Mouse (Mus musculus): ENCODE measurements at regions not wholly inside any gene's neighbourhood (a gene's known extent, or its start where the extent isn't known, plus 50 kb on each side); places are given as distances from the start of the nearest gene placed in this dataset.

DNA sequence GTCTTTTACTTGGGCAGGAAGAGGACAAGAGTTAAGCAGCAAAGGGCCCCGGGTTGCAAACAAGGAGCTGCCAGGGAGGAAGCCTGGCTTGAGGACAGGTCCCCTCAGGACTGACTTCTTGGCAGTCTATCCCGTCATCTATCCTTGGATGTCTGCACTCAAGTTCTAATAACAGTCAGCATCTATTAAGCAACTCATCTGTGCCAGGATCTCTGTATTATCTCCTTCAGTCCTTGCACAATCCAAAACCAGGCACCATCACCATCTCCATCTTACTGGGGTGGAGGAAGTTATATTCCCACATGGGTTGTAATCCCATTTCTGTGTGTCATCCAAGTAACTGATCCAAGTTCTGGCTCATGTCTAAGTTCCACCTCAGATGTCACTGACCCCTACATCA is 87.1 kb upstream of the Lifr start:
- no peak for DNase-seq (ENCODE audit: low spot score in 2 of 2)

DNA sequence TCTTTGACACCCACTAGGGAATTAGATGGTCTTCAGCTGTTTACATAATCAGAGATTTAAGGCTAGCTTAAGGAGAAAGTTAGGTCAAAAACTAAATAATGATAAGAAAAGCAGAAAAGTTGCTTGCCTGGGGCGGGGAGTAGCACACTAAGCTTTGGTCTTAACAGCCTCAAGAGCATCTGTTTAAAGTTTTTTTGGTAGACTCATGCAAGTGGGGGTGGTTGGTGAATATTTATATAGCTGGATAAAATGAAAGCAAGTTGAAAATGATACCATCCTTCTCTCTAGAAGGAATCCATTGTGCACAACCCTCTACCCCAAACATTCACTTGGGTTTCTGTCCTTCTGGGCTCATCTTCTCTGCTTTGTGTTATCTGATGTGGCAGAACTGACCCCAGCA is 85.3 kb upstream of the Lifr start:
- DNase-seq (ENCODE audit: low spot score in 2 of 2) = no peak

GRCm38 (mm10) chr15:7006271-7006670 is 84.1 kb upstream of the Lifr start:
- DNase-seq (ENCODE audit: low spot score in 2 of 2) = no peak

DNA sequence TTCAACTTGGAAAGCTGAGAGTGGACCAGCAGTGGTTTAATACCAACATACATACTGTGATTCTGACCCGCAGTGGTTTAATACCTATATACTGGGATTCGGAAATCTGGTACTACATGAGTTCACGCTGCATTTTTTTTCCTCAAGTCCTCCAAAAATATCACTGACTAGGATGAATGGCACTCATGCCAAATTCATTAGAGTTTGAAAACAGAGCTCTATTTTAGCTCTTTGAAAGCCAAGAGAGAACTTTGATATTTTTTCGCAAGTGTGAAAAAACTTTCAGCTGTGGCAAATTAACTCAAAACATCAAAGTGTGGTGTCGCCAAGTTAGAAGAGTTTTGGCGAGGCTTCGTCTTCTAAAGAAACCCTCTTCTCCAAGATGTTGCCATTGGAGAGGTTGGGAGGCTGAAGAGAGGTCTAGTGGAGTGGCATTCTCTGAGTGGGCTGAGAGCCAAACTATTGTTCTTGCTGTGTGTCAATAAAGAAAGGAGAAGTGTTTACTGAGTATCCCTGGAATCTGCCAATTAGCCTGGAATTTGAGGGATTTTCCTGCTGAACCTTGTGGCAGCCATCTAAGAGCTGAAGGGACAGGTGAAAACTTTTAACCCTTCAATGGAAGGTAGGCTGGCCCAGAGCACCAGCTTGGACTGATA is 81.6 kb upstream of the Lifr start:
- DNase-seq (ENCODE audit: low spot score in 2 of 2) = no peak

- no peak for DNase-seq (ENCODE audit: low spot score in 2 of 2)
Measured at GRCm38 (mm10) chr15:7010966-7011695, 79.3 kb upstream of the Lifr start.

- DNase-seq (ENCODE audit: low spot score in 2 of 2) = no peak
Measured at GRCm38 (mm10) chr15:7011696-7012070, 78.7 kb upstream of the Lifr start.

GRCm38 (mm10) chr15:7012446-7012845 is 78.0 kb upstream of the Lifr start:
- DNase-seq (ENCODE audit: low spot score in 2 of 2) = no peak

- DNase-seq (ENCODE audit: low spot score in 2 of 2) = no peak
Measured at GRCm38 (mm10) chr15:7013047-7013446, 77.4 kb upstream of the Lifr start.

GRCm38 (mm10) chr15:7014984-7015383 is 75.4 kb upstream of the Lifr start:
- DNase-seq (ENCODE audit: low spot score in 2 of 2) = no peak

DNA sequence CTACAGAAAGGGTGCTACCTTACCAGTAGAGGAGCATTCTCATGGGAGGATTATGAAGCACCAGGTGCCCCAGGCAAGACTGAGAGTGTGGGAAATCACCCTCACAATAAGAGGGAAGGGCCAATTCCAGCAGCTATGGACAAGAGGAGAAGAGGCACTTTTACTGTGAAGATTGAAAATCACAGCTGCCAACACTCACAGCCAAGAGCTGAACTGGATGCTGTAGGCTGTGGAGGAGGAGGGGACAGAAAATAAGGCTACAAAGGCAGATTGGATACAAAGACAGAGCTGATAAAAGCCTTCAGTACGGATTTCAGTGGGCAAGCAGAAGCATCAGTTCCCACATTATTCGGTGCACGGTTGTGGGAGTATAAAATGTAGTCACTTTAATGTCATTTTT is 74.4 kb upstream of the Lifr start:
- DNase-seq (ENCODE audit: low spot score in 2 of 2) = no peak

- no peak for DNase-seq (ENCODE audit: low spot score in 2 of 2)
Measured at GRCm38 (mm10) chr15:7017281-7017845, 73.1 kb upstream of the Lifr start.

- no peak for DNase-seq (ENCODE audit: low spot score in 2 of 2)
Measured at GRCm38 (mm10) chr15:7022660-7023059, 67.8 kb upstream of the Lifr start.

- DNase-seq (ENCODE audit: low spot score in 2 of 2) = no peak
Measured at GRCm38 (mm10) chr15:7025194-7025593, 65.2 kb upstream of the Lifr start.

- no peak for DNase-seq (ENCODE audit: low spot score in 2 of 2)
Measured at GRCm38 (mm10) chr15:7031297-7032043, 58.9 kb upstream of the Lifr start.

- no peak for DNase-seq (ENCODE audit: low spot score in 2 of 2)
Measured at GRCm38 (mm10) chr15:7037475-7037874, 52.9 kb upstream of the Lifr start.

GRCm38 (mm10) chr15:7039119-7039518 is 51.3 kb upstream of the Lifr start:
- peak in 1 of 2 experiments; percentile 26 for DNase-seq (ENCODE audit: low spot score in 2 of 2)

DNA sequence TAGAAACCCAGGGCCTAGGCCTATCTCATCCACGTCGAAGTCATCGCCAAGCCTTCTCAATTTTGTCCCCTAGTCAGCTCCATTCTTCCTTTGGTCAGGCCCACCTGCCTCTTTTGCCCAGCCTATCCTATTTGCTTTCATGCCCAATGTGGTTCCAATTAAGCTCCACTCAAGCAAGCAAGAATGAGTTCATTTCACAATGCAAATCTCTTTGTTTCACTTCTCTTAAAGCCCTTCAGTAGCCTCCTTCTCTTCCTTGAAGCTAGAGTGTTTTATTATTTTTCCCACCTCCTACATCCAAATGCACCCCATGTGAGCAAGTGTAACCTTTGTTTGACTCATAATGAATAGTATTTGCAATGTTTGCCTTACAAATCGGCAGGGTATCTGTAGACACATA is 50.6 kb upstream of the Lifr start:
- DNase-seq (ENCODE audit: low spot score in 2 of 2) = no peak

Data from adrenal gland, adult 18-20 months (tissue).